Mouse (Mus musculus): Measurements from ENCODE around the gene Bpifb2. TPM values are rescaled to one million over a fixed set of nuclear protein-coding genes. Genes with fewer than 3 reads are reported as not detected.
A peak's percentile ranks its signal among the peaks of the same experiment; 100 is the strongest.

Gene Bpifb2
- polyA plus RNA-seq, 1 experiment from 2014 or later = not detected

DNA sequence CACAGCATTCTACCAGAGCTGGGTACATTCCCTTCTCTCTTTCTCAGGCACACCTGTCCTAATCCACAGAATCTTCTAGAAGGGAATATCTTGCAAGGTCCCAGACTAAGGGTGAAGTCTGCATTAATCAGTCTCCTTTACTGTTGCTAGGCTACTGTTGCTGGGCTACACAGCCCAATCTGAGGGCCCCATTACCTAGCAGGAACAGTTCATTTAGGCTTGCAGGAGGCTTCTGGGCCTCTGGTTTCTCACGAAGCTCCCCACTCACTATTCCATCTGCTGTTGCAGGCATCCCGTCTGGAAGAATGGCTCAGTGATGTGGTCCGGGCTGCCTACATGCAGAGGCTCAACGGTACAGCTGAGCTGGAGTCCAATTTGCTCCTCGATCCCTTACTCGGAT is 56.3 kb downstream of the Bpifb2 start:
- Histone ChIP-seq H3K4me3 (replicated peaks) (no peak overlapping the region), H3K27ac (replicated peaks) (no peak overlapping the region), H3K4me2 (no peak overlapping the region), H3K36me3 (replicated peaks) (no peaks in the 10 kb centered on the region), H3K9me3 (replicated peaks) (no peaks in the 10 kb centered on the region), H3K27me3 (no peaks in the 10 kb centered on the region), H3K4me1 (replicated peaks) (no peaks in the 10 kb centered on the region), H3K9ac (no peak overlapping the region)
- no peak for ATAC-seq (ENCODE audit: insufficient read depth)
- 66% methylated on average over 6 of the region's 6 CpGs for WGBS (ENCODE audit: insufficient replicate concordance)

DNA sequence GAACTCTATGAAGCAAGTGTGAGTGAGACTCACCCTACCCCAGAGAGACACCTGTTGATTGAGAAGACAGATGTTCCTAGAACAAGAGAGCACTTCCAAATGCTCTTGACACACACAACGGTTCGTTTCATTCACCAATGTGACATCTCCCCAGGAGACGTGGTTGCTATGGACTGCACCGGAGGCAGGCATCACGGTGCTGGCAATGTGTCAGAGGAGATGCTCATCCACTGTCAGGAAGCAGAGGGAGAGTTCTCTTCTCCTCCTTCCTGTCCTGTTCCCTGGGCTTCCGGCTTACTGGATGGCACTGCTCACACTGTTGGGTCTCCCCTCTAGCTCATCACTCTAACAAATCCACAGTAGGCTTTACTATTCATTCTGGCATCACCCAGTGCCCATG is 58.5 kb downstream of the Bpifb2 start:
- Histone ChIP-seq H3K4me1 (replicated peaks) (no peaks in the 10 kb centered on the region), H3K36me3 (replicated peaks) (no peaks in the 10 kb centered on the region), H3K27ac (replicated peaks) (no peak overlapping the region), H3K9ac (no peak overlapping the region), H3K9me3 (replicated peaks) (no peaks in the 10 kb centered on the region), H3K27me3 (no peaks in the 10 kb centered on the region), H3K4me3 (replicated peaks) (no peak overlapping the region), H3K4me2 (no peak overlapping the region)
- 58% methylated on average over 6 of the region's 6 CpGs for WGBS (ENCODE audit: insufficient replicate concordance)
- ATAC-seq (ENCODE audit: insufficient read depth) = no peak

- H3K4me1 ChIP-seq (replicated peaks) = no peaks in the 10 kb centered on the region
- no peaks in the 10 kb centered on the region for H3K27me3 ChIP-seq
- 73% methylated on average over 6 of the region's 6 CpGs for WGBS (ENCODE audit: insufficient replicate concordance)
- no peak for ATAC-seq (ENCODE audit: insufficient read depth)
- no peaks in the 10 kb centered on the region for H3K36me3 ChIP-seq (replicated peaks)
- no peaks in the 10 kb centered on the region for H3K9me3 ChIP-seq (replicated peaks)
- H3K9ac ChIP-seq = no peak overlapping the region
- H3K4me3 ChIP-seq (replicated peaks) = no peak overlapping the region
- no peak overlapping the region for H3K4me2 ChIP-seq
- H3K27ac ChIP-seq (replicated peaks) = no peak overlapping the region
Observed at GRCm38 (mm10) chr2:153935348-153935747, 60.5 kb downstream of the Bpifb2 start.

DNA sequence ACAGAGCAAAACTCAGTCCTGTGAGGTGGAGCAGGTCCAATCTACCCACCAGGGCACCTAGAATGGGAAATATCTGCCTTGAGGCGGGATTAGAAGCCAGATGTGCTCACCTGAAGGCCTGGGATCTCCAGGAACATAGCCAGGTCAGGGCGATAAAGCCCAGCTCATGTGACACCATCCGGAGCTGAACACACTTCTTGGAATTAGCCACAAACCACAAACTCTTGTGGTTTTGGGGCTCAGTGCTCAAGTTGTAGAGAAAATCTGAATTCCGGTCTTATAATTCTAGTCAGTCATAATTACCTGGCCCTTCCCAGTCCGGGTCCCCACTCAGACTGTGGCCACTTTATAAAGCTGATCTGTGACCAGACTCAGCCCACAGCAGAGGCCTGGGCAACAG is 63.0 kb downstream of the Bpifb2 start, which contains the start of gene Bpifb4:
Bpifb4 (plus strand) TSS at position 370 of the 400 bp plus-strand sequence.
- no peak within 1 kb of the TSS for H3K4me3 ChIP-seq (replicated peaks)
- no peak within 1 kb of the TSS for H3K27ac ChIP-seq (replicated peaks)
- no peaks in the 10 kb centered on the region for H3K4me1 ChIP-seq (replicated peaks)
- H3K27me3 ChIP-seq = no peaks in the 10 kb centered on the region
- no peaks in the 10 kb centered on the region for H3K36me3 ChIP-seq (replicated peaks)
- WGBS (ENCODE audit: insufficient replicate concordance) = 20% methylated on average over 5 of the region's 5 CpGs
- H3K9me3 ChIP-seq (replicated peaks) = no peaks in the 10 kb centered on the region
- no peak within 1 kb of the TSS for H3K9ac ChIP-seq
- no peak within 1 kb of the TSS for H3K4me2 ChIP-seq
- ATAC-seq (ENCODE audit: insufficient read depth) = no peak

- Histone ChIP-seq H3K36me3 (replicated peaks) (no peaks in the 10 kb centered on the region), H3K4me3 (replicated peaks) (no peak overlapping the region), H3K4me1 (replicated peaks) (no peaks in the 10 kb centered on the region), H3K27ac (replicated peaks) (no peak overlapping the region), H3K27me3 (no peaks in the 10 kb centered on the region), H3K4me2 (no peak overlapping the region), H3K9ac (no peak overlapping the region), H3K9me3 (replicated peaks) (no peaks in the 10 kb centered on the region)
- no peak for ATAC-seq (ENCODE audit: insufficient read depth)
- 30% methylated on average over 3 of the region's 3 CpGs for WGBS (ENCODE audit: insufficient replicate concordance)
Observed at GRCm38 (mm10) chr2:153943537-153943936, 68.7 kb downstream of the Bpifb2 start.

DNA sequence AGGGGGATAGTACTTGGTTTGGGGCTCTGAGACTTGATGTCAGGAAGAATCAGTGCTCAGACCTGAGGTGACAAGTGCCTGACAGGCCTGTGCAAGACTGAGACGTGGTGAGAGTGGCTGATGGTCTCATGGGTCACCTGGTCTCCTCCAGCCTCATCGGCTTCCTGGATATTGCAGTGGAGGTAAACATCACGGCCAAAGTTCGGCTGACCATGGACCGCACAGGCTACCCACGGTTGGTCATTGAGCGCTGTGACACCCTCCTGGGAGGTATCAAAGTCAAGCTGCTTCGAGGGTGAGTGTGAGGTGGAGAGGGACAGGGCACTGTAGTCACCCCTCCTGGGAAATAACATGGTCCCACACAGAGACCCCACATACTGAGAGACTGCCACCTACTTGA is 69.7 kb downstream of the Bpifb2 start:
- Histone ChIP-seq H3K9ac (no peak overlapping the region), H3K4me1 (replicated peaks) (no peaks in the 10 kb centered on the region), H3K36me3 (replicated peaks) (no peaks in the 10 kb centered on the region), H3K27ac (replicated peaks) (no peak overlapping the region), H3K4me3 (replicated peaks) (no peak overlapping the region), H3K4me2 (no peak overlapping the region), H3K27me3 (no peaks in the 10 kb centered on the region), H3K9me3 (replicated peaks) (no peaks in the 10 kb centered on the region)
- 59% methylated on average over 8 of the region's 8 CpGs for WGBS (ENCODE audit: insufficient replicate concordance)
- ATAC-seq (ENCODE audit: insufficient read depth) = peak; percentile 58

Other genes with a start within 250 kb of the Bpifb2 start
- gene Commd7, start 242.3 kb upstream of the Bpifb2 start, polyA plus RNA-seq (2015; fragmentation: Nextera tagmentation; extraction: Ambion mirVana) = 28.1 and 28.2 TPM in 2 replicates
- 4.3 and 4.4 TPM in 2 replicates for gene Dnmt3b, start 225.6 kb upstream of the Bpifb2 start, polyA plus RNA-seq (2015; fragmentation: Nextera tagmentation; extraction: Ambion mirVana)
- gene Dnmt3c, start 178.4 kb upstream of the Bpifb2 start, polyA plus RNA-seq (2015; fragmentation: Nextera tagmentation; extraction: Ambion mirVana) = 0.67 and 0.81 TPM in 2 replicates
- gene Mapre1, start 133.8 kb upstream of the Bpifb2 start, polyA plus RNA-seq (2015; fragmentation: Nextera tagmentation; extraction: Ambion mirVana) = 99.0 and 111 TPM in 2 replicates
- 0.07 and 0.08 TPM in 2 replicates for gene Efcab8, start 95.1 kb upstream of the Bpifb2 start, polyA plus RNA-seq (2015; fragmentation: Nextera tagmentation; extraction: Ambion mirVana)
- gene Sun5, start 4.0 kb upstream of the Bpifb2 start, polyA plus RNA-seq (2015; fragmentation: Nextera tagmentation; extraction: Ambion mirVana) = not detected in 2 replicates
- not detected in 2 replicates for gene Bpifb6, start 25.3 kb downstream of the Bpifb2 start, polyA plus RNA-seq (2015; fragmentation: Nextera tagmentation; extraction: Ambion mirVana)
- gene Bpifb3, start 43.2 kb downstream of the Bpifb2 start, polyA plus RNA-seq (2015; fragmentation: Nextera tagmentation; extraction: Ambion mirVana) = not detected in 2 replicates
- 0.06 and 0.13 TPM in 2 replicates for gene Bpifb4, start 63.2 kb downstream of the Bpifb2 start, polyA plus RNA-seq (2015; fragmentation: Nextera tagmentation; extraction: Ambion mirVana)
- not detected in 2 replicates for gene Bpifa6, start 99.9 kb downstream of the Bpifb2 start, polyA plus RNA-seq (2015; fragmentation: Nextera tagmentation; extraction: Ambion mirVana)
- not detected in 2 replicates for gene Bpifa2, start 133.2 kb downstream of the Bpifb2 start, polyA plus RNA-seq (2015; fragmentation: Nextera tagmentation; extraction: Ambion mirVana)